Mouse (Mus musculus) sigmoid colon, adult 10 weeks (tissue): Measurements from ENCODE around the gene Bpifb3. TPM values are rescaled to one million over a fixed set of nuclear protein-coding genes. Genes with fewer than 3 reads are reported as not detected.

ENCODE experiments used
- polyA plus RNA-seq: library from polyadenylated mRNA; stranded (reverse); fragments of 350-450 nt; fragmentation: Illumina TruSeq; extraction: RNeasy Lipid Tissue Mini Kit (QIAGEN cat#74804); gene quantifications from one replicate; pipeline ENCODE4 v1.2.3, GENCODE M21; 2014; ENCODE audit warnings: low read depth, low replicate concordance

Bpifb3 gene
- not detected for polyA plus RNA-seq

DNA sequence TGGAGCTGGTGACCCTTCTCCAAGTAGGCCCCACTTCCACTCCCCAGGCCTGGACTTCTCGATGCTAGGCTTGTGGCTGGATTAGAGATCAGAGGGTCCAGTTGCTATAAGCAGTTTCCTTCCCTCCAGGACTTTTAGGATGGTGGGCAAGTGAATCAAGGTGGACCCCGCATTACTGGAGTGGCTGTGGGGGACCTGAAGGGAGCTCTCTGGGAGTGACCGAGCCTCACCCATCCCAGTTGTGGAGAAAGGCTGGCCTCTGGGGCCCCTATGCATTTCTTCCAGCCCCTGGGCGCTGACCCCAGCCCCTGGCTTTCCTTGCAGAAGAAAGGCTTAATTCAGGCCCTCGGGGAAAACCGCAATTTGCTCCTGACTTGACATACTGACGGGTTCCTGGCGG is at the start of gene Bpifb3:
Bpifb3 (plus strand) TSS at position 301 of the 400 bp plus-strand sequence.

DNA sequence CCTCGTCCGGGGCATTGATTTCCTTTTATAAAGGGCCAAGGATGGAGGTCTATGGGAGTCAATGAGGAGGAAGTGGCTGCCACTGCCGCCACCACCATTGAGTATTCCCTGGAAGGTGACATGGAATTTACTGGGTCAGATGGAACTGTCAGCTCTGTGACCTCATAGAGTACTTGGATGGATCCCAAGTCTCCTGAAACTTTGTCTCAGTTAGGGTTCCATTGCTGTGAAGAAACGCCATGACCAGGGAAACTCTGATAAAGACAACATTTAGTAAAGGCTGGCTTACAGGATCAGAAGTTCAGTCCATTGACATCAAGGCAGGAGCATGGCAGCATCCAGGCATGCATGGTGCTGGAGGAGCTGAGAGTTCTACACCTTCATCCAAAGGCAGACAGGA is 47.0 kb upstream of the Bpifb3 start, which contains the start of gene Sun5:
Sun5 (minus strand) TSS at position 101 of the 400 bp plus-strand sequence.

DNA sequence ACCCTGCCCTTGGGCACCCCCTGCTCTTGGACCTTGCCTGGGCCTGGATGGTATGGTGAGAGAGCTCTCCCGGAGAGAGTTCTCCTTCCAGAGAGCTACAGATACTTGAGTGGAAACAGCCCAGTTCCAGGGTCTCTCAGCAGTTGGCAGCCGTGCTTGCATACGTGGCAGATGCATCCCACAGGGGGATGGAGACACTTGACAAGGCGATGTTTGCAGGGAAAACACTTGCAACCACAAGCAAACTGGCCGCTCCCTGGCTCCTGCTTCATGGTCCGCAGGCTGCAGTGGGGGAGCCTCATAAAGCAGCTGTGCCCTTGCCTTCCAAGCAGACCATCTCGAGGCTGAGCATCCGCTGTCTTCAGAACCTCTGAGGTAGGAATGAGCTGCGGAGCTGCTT is 43.3 kb upstream of the Bpifb3 start, which contains the start of gene Bpifb2:
Bpifb2 (plus strand) TSS at position 301 of the 400 bp plus-strand sequence.

DNA sequence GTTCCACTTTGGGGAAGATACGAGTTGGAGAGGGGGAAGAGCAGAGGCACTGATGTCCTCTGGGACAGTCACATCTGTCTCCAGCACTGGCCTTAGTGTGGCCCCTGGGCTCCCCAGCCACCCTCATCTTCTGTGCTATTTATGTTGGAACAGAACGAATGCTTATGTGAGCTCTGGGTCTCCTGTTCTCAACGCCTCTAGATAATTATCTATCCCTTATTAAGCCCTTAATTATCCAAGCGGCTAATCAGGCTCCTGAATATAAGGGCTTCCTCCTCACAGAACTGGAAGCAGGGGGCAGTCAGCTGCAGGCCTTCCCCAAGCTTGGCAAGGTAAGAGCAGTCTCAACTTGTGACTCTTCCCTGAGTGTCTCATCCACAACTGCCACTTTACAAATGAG is 17.9 kb upstream of the Bpifb3 start, which contains the start of gene Bpifb6:
Bpifb6 (plus strand) TSS at position 301 of the 400 bp plus-strand sequence.

DNA sequence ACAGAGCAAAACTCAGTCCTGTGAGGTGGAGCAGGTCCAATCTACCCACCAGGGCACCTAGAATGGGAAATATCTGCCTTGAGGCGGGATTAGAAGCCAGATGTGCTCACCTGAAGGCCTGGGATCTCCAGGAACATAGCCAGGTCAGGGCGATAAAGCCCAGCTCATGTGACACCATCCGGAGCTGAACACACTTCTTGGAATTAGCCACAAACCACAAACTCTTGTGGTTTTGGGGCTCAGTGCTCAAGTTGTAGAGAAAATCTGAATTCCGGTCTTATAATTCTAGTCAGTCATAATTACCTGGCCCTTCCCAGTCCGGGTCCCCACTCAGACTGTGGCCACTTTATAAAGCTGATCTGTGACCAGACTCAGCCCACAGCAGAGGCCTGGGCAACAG is 19.8 kb downstream of the Bpifb3 start, which contains the start of gene Bpifb4:
Bpifb4 (plus strand) TSS at position 370 of the 400 bp plus-strand sequence.

GRCm38 (mm10) chr2:153974582-153974981 is 56.6 kb downstream of the Bpifb3 start, which contains the start of gene Bpifa6:
Gene Bpifa6 (plus strand): TSS chr2:153974945.

Other genes with a start within 250 kb of the Bpifb3 start
- not detected for gene Dnmt3c, start 221.6 kb upstream of the Bpifb3 start, polyA plus RNA-seq
- 364 TPM for gene Mapre1, start 177.0 kb upstream of the Bpifb3 start, polyA plus RNA-seq
- gene Efcab8, start 138.3 kb upstream of the Bpifb3 start, polyA plus RNA-seq: not detected
- not detected for gene Sun5, start 47.1 kb upstream of the Bpifb3 start, polyA plus RNA-seq
- not detected for gene Bpifb2, start 43.2 kb upstream of the Bpifb3 start, polyA plus RNA-seq
- not detected for gene Bpifb6, start 17.8 kb upstream of the Bpifb3 start, polyA plus RNA-seq
- not detected for gene Bpifb4, start 20.0 kb downstream of the Bpifb3 start, polyA plus RNA-seq
- not detected for gene Bpifa6, start 56.7 kb downstream of the Bpifb3 start, polyA plus RNA-seq
- gene Bpifa2, start 90.0 kb downstream of the Bpifb3 start, polyA plus RNA-seq: not detected
- not detected for gene Bpifa3, start 212.1 kb downstream of the Bpifb3 start, polyA plus RNA-seq
- not detected for gene Bpifa1, start 224.7 kb downstream of the Bpifb3 start, polyA plus RNA-seq
- not detected for gene Bpifa5, start 244.4 kb downstream of the Bpifb3 start, polyA plus RNA-seq